Mouse (Mus musculus) CD4-positive, CD25-positive, alpha-beta regulatory T cell, adult 9 weeks (primary cell): ENCODE measurements around the gene Gclc. TPM values are rescaled to one million over a fixed set of nuclear protein-coding genes. Genes with fewer than 3 reads are reported as not detected.

ENCODE experiments used
- polyA plus RNA-seq: library from polyadenylated mRNA; unstranded; fragments of 100-300 nt; shearing (Covaris generic); gene quantifications from one replicate; pipeline ENCODE4 v1.2.1, GENCODE M21; 2017

The Gclc gene
- 3.4 TPM for polyA plus RNA-seq

DNA sequence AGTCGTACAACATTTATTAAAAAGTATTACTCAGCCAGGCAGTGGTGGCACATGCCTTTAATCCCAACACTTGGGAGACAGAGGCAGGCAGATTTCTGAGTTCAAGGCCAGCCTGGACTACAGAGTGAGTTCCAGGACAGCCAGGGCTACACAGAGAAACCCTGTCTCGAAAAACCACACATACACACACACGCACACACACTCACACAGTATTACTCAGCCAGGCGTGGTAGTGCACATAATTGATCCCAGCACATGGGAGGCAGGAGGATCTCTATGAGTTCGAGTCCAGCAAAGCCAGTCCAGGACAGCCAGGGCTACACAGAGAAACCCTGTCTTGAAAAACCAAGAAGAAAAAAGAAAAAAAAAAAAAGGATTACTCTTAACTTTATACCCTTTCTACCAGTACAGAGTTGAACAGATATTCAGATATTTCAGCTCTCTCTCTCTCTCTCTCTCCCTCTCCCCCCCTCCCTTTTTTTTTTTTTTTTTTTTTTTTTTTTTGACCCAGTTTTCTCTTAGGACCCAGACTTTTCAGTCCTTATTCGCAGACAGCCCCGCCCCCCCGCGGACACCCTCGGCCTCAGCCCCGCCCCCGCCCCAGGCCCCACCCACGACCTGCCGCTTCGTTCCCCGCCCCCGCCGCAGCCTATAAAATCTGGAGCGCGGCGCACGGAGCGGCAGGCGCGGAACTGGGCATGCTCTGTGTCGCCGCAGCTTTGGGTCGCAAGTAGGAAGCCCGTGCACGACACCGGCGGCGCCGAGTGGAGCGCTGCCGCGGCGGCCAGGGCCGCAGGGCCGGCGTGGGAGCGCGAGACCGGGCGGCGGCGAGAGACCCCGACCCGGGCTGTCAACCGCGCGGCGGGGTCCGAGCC, at the start of gene Gclc:
Gclc (plus strand) TSS at position 683 of the 875 bp plus-strand sequence.

Other genes starting within 250 kb of the Gclc start
- 3.6 TPM for gene Lrrc1, start 209.7 kb upstream of the Gclc start, polyA plus RNA-seq
- gene Klhl31, start 118.0 kb upstream of the Gclc start, polyA plus RNA-seq = 0.09 TPM
- gene Elovl5, start 162.8 kb downstream of the Gclc start, polyA plus RNA-seq = 201 TPM